Mouse (Mus musculus) ES-Bruce4 (cell line): ENCODE results near the gene Slfn14. TPM values are rescaled to one million over a fixed set of nuclear protein-coding genes. Genes with fewer than 3 reads are reported as not detected.
A peak's percentile ranks its signal among the peaks of the same experiment; 100 is the strongest.

Experiments
- H3K27ac ChIP-seq: 2 replicates; pipeline ENCODE4 v1.5.1; 2012; ENCODE audit warnings: low read length, inconsistent platforms; ENCODE audit not compliant: insufficient read depth
- H3K27me3 ChIP-seq: 2 replicates; pipeline ENCODE4 v1.6.1; 2012; ENCODE audit warnings: mild to moderate bottlenecking, low read length, inconsistent platforms; ENCODE audit not compliant: control insufficient read depth, poor library complexity, insufficient read depth, severe bottlenecking
- H3K36me3 ChIP-seq: 2 replicates; pipeline ENCODE4 v1.6.1; 2012; ENCODE audit warnings: inconsistent platforms, mild to moderate bottlenecking, low read length, moderate library complexity; ENCODE audit not compliant: control insufficient read depth, poor library complexity, insufficient read depth, severe bottlenecking
- H3K4me1 ChIP-seq: one replicate; pipeline ENCODE4 v1.8.1; 2011; ENCODE audit warnings: low read length; ENCODE audit not compliant: control insufficient read depth, insufficient read depth
- H3K4me3 ChIP-seq: 2 replicates; pipeline ENCODE4 v1.5.1; 2011; ENCODE audit warnings: low read depth, mild to moderate bottlenecking, low read length
- H3K9ac ChIP-seq: 2 replicates; pipeline ENCODE4 v1.6.1; 2012; ENCODE audit warnings: low read depth, mild to moderate bottlenecking, inconsistent platforms; ENCODE audit not compliant: poor library complexity, severe bottlenecking
- H3K9me3 ChIP-seq: replicated peaks from 2 replicates; pipeline ENCODE4 v1.6.1; 2012; ENCODE audit warnings: mild to moderate bottlenecking, low read length, inconsistent platforms; ENCODE audit not compliant: control insufficient read depth, poor library complexity, insufficient read depth, severe bottlenecking
- CTCF ChIP-seq: IDR thresholded peaks from one replicate; pipeline ENCODE4 v1.8.1; 2011; ENCODE audit warnings: low read depth, low read length
- EP300 ChIP-seq: IDR thresholded peaks from 2 replicates; pipeline ENCODE4 v1.6.1; 2011; ENCODE audit warnings: low read depth, low read length; ENCODE audit not compliant: insufficient read depth
- POLR2A ChIP-seq: IDR thresholded peaks from one replicate; pipeline ENCODE4 v1.8.1; 2011; ENCODE audit warnings: low read length; ENCODE audit not compliant: insufficient read depth
- polyA plus RNA-seq: library from polyadenylated mRNA; stranded (reverse); fragments of >200 nt; gene quantifications from 2 replicates; pipeline ENCODE4 v1.2.4, GENCODE M21; 2011; ENCODE audit warnings: low read depth; ENCODE audit not compliant: missing spikeins, insufficient read depth, insufficient read length

The Slfn14 gene
- polyA plus RNA-seq, 1 experiment: not detected

DNA sequence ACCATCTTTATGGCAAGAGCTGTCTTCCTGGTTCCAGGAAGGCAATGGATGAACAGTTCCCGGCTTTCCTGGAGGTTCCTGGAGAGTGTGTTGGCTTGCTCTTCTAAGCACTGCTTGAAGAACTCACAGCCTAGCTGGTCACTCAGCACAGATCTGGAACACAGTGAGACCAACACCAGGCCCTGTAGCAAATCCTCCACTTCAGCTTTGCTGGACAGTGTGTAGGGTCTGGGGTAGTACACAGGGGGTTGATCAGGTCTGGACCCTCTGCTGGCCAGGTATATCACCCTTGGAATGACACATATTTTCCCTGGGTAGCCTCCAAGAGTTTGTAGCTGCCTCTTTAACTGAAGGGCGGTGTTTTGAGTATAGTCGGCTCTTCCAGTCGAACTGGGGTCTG, 7.5 kb downstream of the Slfn14 start:
- no peak overlapping the region for H3K9ac ChIP-seq
- no peak overlapping the region for H3K27ac ChIP-seq
- TF ChIP-seq EP300: no peak
- TF ChIP-seq CTCF: no peak
- no peak for TF ChIP-seq POLR2A

DNA sequence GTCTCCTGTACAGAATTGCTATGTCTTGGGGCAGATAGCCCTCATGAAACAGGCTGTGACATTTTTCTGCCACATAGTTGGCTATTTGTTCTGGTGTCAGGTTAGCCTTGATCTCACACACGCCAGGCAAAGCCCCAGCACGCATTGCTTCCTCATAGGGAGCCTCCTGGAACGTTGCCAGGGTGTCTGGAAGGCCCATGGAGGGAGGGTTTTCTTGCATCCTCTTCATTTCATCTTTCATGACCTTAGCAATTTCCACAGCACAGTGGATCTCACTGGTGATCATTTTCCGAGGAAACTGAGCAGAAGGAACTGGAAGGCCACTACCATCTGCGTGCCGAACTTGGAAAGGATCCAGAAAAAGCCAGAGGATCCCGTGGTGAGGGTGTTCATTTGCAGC, 10.3 kb downstream of the Slfn14 start:
- Histone ChIP-seq H3K27ac (no peak overlapping the region), H3K9me3 (no peaks in the 10 kb centered on the region), H3K4me1 (no peaks in the 10 kb centered on the region), H3K27me3 (no peaks in the 10 kb centered on the region; the same call in 1 of the 2 replicates), H3K9ac (no peak overlapping the region), H3K36me3 (no peaks in the 10 kb centered on the region), H3K4me3 (no peak overlapping the region)
- TF ChIP-seq EP300: no peak
- no peak for TF ChIP-seq CTCF
- no peak for TF ChIP-seq POLR2A

More for the DNA sequence above, 7.5 kb downstream of the Slfn14 start:
- no peaks in the 10 kb centered on the region for H3K9me3 ChIP-seq
- no peaks in the 10 kb centered on the region for H3K36me3 ChIP-seq
- H3K4me3 ChIP-seq: no peak overlapping the region
- no peaks in the 10 kb centered on the region; the same call in 1 of the 2 replicates for H3K27me3 ChIP-seq
- no peaks in the 10 kb centered on the region for H3K4me1 ChIP-seq

DNA sequence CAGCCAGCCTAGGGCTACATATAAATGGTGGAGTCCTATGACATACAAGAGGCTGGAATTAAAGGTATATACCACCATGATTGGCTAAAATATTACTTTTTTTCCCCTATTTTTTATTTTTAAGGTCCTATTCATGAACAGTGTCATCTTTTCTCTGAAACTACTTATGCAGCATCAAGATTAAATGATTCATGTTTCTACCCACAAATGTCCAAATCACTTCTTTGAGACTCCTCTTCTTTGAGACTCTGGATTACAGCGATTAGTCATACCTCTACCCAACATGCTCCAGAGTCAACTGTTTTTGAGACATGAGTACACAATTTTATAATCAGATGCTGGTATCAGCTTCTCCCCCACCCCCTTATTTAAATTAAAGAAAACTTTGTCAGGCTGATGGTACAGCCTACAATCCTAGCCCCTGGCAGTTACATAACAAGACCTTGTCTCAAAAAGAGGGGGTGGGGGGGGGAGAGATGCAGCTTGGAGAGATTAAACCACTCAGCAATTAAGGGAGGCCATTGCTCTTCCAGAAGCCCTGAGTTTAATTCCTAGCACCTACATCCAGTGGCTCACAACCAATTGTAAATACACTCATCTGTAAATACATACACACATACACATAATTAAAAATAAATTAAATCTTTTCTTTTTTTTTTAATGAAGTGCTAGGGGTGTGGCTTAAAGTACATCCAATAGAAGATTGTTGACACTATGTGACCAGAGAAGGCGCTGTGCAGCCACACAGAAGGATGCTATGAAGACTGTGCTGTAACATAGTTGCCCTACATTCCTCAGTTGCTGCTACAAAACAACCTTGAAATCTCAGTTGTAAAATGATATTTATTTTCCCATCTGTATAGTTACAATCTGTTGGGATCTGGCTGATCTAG, 14.3 kb downstream of the Slfn14 start:
- H3K27me3 ChIP-seq: no peaks in the 10 kb centered on the region
- H3K4me1 ChIP-seq: peaks cover 2% of the 10 kb centered on the region
- no peak for TF ChIP-seq POLR2A
- TF ChIP-seq CTCF: no peak
- TF ChIP-seq EP300: no peak
- no peak overlapping the region for H3K27ac ChIP-seq
- no peak overlapping the region for H3K9ac ChIP-seq
- H3K36me3 ChIP-seq: no peaks in the 10 kb centered on the region
- no peaks in the 10 kb centered on the region for H3K9me3 ChIP-seq
- no peak overlapping the region for H3K4me3 ChIP-seq

DNA sequence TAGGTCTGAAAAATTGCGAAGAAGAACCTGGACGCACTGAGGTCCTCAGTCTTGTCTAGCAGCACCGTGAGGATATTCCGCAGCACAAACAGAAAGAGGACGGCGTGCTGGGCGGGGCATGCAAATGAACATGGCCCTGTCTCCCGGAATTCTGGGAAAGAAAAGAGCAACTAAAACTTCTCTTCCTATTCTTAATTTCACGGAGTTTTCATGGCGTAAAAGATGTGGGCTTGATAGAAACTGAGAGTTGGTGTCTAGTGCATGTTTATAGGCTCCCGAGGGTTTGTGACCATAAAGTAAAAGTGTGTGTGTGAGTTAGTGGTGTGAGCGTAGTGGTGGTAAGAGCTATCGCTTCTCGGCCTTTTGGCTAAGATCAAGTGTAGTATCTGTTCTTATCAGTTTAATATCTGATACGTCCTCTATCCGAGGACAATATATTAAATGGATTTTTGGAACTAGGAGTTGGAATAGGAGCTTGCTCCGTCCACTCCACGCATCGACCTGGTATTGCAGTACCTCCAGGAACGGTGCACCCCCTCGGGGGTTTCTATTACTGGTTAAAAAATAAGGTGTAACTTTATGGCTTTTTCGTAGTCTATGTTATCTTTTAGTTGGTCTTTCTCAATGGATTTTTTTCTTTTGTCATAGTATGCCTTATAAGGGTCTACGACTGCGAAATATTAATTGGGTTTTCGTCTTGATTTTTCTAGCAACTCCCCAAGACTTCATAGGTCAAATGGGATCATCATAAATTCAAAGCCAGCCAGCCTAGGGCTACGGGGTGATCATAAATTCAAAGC, 15.2 kb downstream of the Slfn14 start:
- 0 out of 2 replicates have a peak overlapping the region, but pooled peaks have one; percentile 26 for H3K27ac ChIP-seq
- H3K36me3 ChIP-seq: no peaks in the 10 kb centered on the region
- peak overlapping the region; percentile 54 for H3K9ac ChIP-seq
- H3K9me3 ChIP-seq: no peaks in the 10 kb centered on the region
- H3K4me1 ChIP-seq: peaks cover 2% of the 10 kb centered on the region
- no peaks in the 10 kb centered on the region for H3K27me3 ChIP-seq
- peak; percentile 99 for TF ChIP-seq POLR2A
- TF ChIP-seq EP300: no peak
- no peak for TF ChIP-seq CTCF
- H3K4me3 ChIP-seq: peak overlapping the region; percentile 87

DNA sequence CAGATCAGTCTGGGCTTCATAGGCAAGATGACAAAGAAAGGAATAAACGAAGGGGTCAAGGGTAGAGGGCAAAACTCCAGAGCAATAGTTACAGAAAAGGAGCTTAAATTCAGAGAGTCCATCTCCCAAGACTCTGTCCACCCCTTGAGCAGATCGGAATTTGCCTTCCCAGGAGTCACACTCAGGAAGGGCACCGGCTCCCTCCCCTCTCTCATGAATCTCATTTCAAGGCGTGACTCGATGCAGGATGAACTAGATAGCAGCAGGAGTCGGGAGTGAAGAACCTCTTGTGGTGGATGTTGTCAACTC, 15.7 kb downstream of the Slfn14 start:
- TF ChIP-seq CTCF (no peak), POLR2A (no peak), EP300 (no peak)
- peak overlapping the region; percentile 87 for H3K4me3 ChIP-seq
- H3K27ac ChIP-seq: no peak overlapping the region
- H3K9me3 ChIP-seq: no peaks in the 10 kb centered on the region
- peaks cover 2% of the 10 kb centered on the region for H3K4me1 ChIP-seq
- no peaks in the 10 kb centered on the region for H3K36me3 ChIP-seq
- H3K27me3 ChIP-seq: no peaks in the 10 kb centered on the region
- H3K9ac ChIP-seq: peak overlapping the region; percentile 54
